ENCODE assay signal across 13 mouse cellular contexts in the genomic region with DNA sequence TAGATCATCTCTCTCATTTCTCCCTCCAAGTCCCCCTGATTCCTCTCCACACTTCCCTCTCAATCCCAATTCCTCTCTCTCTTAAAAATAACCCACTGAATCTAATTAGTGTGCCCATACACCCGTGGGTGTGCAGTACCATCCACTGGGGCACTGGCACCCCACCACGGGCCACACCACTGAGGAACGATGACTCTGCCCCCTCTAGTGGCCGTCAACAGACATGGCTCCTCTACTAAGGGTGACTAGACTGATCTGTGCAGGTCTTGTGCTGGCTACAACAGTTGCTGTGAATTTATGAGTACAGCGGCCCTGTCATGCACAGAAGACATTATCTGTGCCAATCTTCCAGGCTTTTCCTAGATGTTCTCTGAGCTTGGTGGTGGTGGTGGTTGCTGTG. TPM values are rescaled to one million over a fixed set of nuclear protein-coding genes. Genes with fewer than 3 reads are reported as not detected.
DNase-seq lines count a peak whose midpoint lies in the region; ATAC-seq and TF ChIP-seq lines count a peak whose summit lies in the region.
"Had no signal": no experiment of that assay in that cellular context is flagged by ENCODE, and none has a peak within 500 bp of the region (broad histone marks: within the 10 kb centered on the region; RNA-seq: fewer than 3 reads in every experiment).

No protein-coding gene starts in this region.

- no peak overlapping the region for H3K4me2 ChIP-seq in embryonic facial prominence, embryonic 11.5 days (ENCODE audit: low read depth, low read length)
- no peak overlapping the region for H3K4me2 ChIP-seq in lung, embryonic 14.5 days
- H3K4me2 ChIP-seq: liver, embryonic 15.5 days had no signal

- no peak for ATAC-seq in embryonic facial prominence, embryonic 11.5 days (replicated peaks; ENCODE audit: insufficient number of reproducible peaks, low FRiP score, low TSS enrichment, low read depth)
- ATAC-seq in lung, embryonic 14.5 days (ENCODE audit: insufficient read depth) = no peak
- peak; percentile 82 for ATAC-seq in megakaryocyte, adult 5-6 weeks (ENCODE audit: poor library complexity, severe bottlenecking)

- H3K4me3 ChIP-seq in embryonic facial prominence, embryonic 11.5 days (ENCODE audit: low read depth, low read length) = no peak overlapping the region
- no peak overlapping the region for H3K4me3 ChIP-seq in embryonic facial prominence, embryonic 10.5 days
- no peak overlapping the region for H3K4me3 ChIP-seq in lung, embryonic 14.5 days (ENCODE audit: low read depth, low read length)
- H3K4me3 ChIP-seq: liver, embryonic 15.5 days had no signal

- H3K36me3 ChIP-seq in embryonic facial prominence, embryonic 11.5 days (replicated peaks; ENCODE audit: control insufficient read depth, insufficient read depth, low read depth, low read length) = no peaks in the 10 kb centered on the region
- H3K36me3 ChIP-seq in embryonic facial prominence, embryonic 10.5 days (replicated peaks) = no peaks in the 10 kb centered on the region
- no peaks in the 10 kb centered on the region for H3K36me3 ChIP-seq in lung, embryonic 14.5 days (ENCODE audit: insufficient read depth)
- H3K36me3 ChIP-seq: liver, embryonic 15.5 days had no signal

- no peaks in the 10 kb centered on the region for H3K4me1 ChIP-seq in embryonic facial prominence, embryonic 11.5 days (ENCODE audit: control insufficient read depth, insufficient read depth, low read length)
- H3K4me1 ChIP-seq in embryonic facial prominence, embryonic 10.5 days = peaks cover 7% of the 10 kb centered on the region
- no peaks in the 10 kb centered on the region for H3K4me1 ChIP-seq in lung, embryonic 14.5 days (ENCODE audit: insufficient read depth)
- H3K4me1 ChIP-seq: liver, embryonic 15.5 days had no signal

- H3K9ac ChIP-seq in embryonic facial prominence, embryonic 11.5 days (replicated peaks; ENCODE audit: low read length) = no peak overlapping the region
- H3K9ac ChIP-seq in lung, embryonic 14.5 days = no peak overlapping the region
- H3K9ac ChIP-seq: liver, embryonic 15.5 days had no signal

- intact Hi-C loops in gastrocnemius, postnatal 36 days (cut with DNase I) = loop anchor here (2.0 kb wide), 1 partner anchor 54 kb away; no protein-coding TSS in a partner anchor

- no peaks in the 10 kb centered on the region for H3K9me3 ChIP-seq in embryonic facial prominence, embryonic 11.5 days (replicated peaks; ENCODE audit: control insufficient read depth, low read length)
- H3K9me3 ChIP-seq in embryonic facial prominence, embryonic 10.5 days = no peaks in the 10 kb centered on the region
- H3K9me3 ChIP-seq in lung, embryonic 14.5 days (ENCODE audit: low read depth, low read length) = no peaks in the 10 kb centered on the region
- H3K9me3 ChIP-seq: liver, embryonic 15.5 days had no signal

- peak; percentile 10 for DNase-seq in embryonic facial prominence, embryonic 11.5 days (ENCODE audit: low spot score)
- DNase-seq in embryonic facial prominence, embryonic 10.5 days (ENCODE audit: low spot score) = no peak
- peak; percentile 19 for DNase-seq in lung, embryonic 14.5 days
- no peak for DNase-seq in lung, adult 18-20 months
- DNase-seq in MEL-GATA-1-ER (ENCODE audit: extremely low read depth, low read depth) = peak; percentile 14
- DNase-seq in Muller cell, postnatal 12 days (ENCODE audit: inconsistent ontology term) = no peak
- no peak for DNase-seq in gastrocnemius, postnatal 36 days
- DNase-seq: cerebellum, adult 18-20 months; kidney, adult 18-20 months had no signal

- peak; percentile 72 for TF ChIP-seq CTCF in lung, embryonic 14.5 days (IDR thresholded peaks at IDR 0.05; ENCODE audit: low read depth)

- no peaks in the 10 kb centered on the region for H3K27me3 ChIP-seq in embryonic facial prominence, embryonic 11.5 days (ENCODE audit: control insufficient read depth, insufficient read depth, low read length)
- no peaks in the 10 kb centered on the region for H3K27me3 ChIP-seq in embryonic facial prominence, embryonic 10.5 days (replicated peaks; ENCODE audit: low read depth, poor library complexity, severe bottlenecking)
- H3K27me3 ChIP-seq in lung, embryonic 14.5 days (ENCODE audit: insufficient read depth, low read length) = no peaks in the 10 kb centered on the region
- H3K27me3 ChIP-seq: liver, embryonic 15.5 days had no signal

- 27% methylated on average over 5 of the region's 5 CpGs for WGBS in embryonic facial prominence, embryonic 11.5 days
- WGBS in embryonic facial prominence, embryonic 10.5 days = 30% methylated on average over 5 of the region's 5 CpGs
- 29% methylated on average over 5 of the region's 5 CpGs for WGBS in lung, embryonic 14.5 days

- H3K27ac ChIP-seq in embryonic facial prominence, embryonic 11.5 days (replicated peaks; ENCODE audit: low read depth, low read length) = no peak overlapping the region
- H3K27ac ChIP-seq in embryonic facial prominence, embryonic 10.5 days (replicated peaks) = no peak overlapping the region
- H3K27ac ChIP-seq in lung, embryonic 14.5 days (ENCODE audit: low read depth) = no peak overlapping the region
- H3K27ac ChIP-seq: liver, embryonic 15.5 days had no signal

RNA-seq across cellular contexts. Expression of a gene that starts 1.7 kb away (rescaled TPM):
- not detected in 2 replicates for polyA plus RNA-seq in embryonic facial prominence, embryonic 11.5 days (2014; fragmentation: Nextera tagmentation; extraction: Ambion mirVana)
- not detected in 2 replicates for polyA plus RNA-seq in embryonic facial prominence, embryonic 10.5 days (2016; fragmentation: Nextera tagmentation; extraction: Ambion mirVana)
- polyA plus RNA-seq in lung, embryonic 14.5 days (2014; fragmentation: Nextera tagmentation; extraction: Ambion mirVana) = not detected in 2 replicates
- total RNA-seq in megakaryocyte, adult 5-6 weeks (2015) = not detected in 2 replicates
- not detected in 2 replicates for total RNA-seq in megakaryocyte, adult 5-6 weeks (2017)
- not detected for total RNA-seq in gastrocnemius, postnatal 36 days (2021)
- total RNA-seq: ES-E14 had no signal
- polyA plus RNA-seq: liver, embryonic 15.5 days; neural tube, embryonic 14.5 days had no signal

RNA-seq across cellular contexts. Expression of a gene that starts 6.2 kb away (rescaled TPM):
- polyA plus RNA-seq in embryonic facial prominence, embryonic 11.5 days (2014; fragmentation: Nextera tagmentation; extraction: Ambion mirVana) = not detected in 2 replicates
- not detected in 2 replicates for polyA plus RNA-seq in embryonic facial prominence, embryonic 10.5 days (2016; fragmentation: Nextera tagmentation; extraction: Ambion mirVana)
- polyA plus RNA-seq in lung, embryonic 14.5 days (2014; fragmentation: Nextera tagmentation; extraction: Ambion mirVana) = not detected in 2 replicates
- not detected in 2 replicates for total RNA-seq in megakaryocyte, adult 5-6 weeks (2015)
- total RNA-seq in megakaryocyte, adult 5-6 weeks (2017) = not detected in 2 replicates
- total RNA-seq in gastrocnemius, postnatal 36 days (2021) = under 1 TPM in 1 of 2 experiments, not detected in 1; 0.20 TPM
- total RNA-seq: ES-E14 had no signal
- polyA plus RNA-seq: liver, embryonic 15.5 days; neural tube, embryonic 14.5 days had no signal

RNA-seq across cellular contexts. Expression of a gene that starts 11.2 kb away (rescaled TPM):
- not detected in 2 replicates for polyA plus RNA-seq in embryonic facial prominence, embryonic 11.5 days (2014; fragmentation: Nextera tagmentation; extraction: Ambion mirVana)
- not detected in 2 replicates for polyA plus RNA-seq in embryonic facial prominence, embryonic 10.5 days (2016; fragmentation: Nextera tagmentation; extraction: Ambion mirVana)
- not detected in 2 replicates for polyA plus RNA-seq in lung, embryonic 14.5 days (2014; fragmentation: Nextera tagmentation; extraction: Ambion mirVana)
- not detected in 2 replicates for total RNA-seq in megakaryocyte, adult 5-6 weeks (2015)
- not detected in 2 replicates for total RNA-seq in megakaryocyte, adult 5-6 weeks (2017)
- not detected for total RNA-seq in gastrocnemius, postnatal 36 days (2021)
- polyA plus RNA-seq: liver, embryonic 15.5 days; neural tube, embryonic 14.5 days had no signal

RNA-seq across cellular contexts. Expression of a gene that starts 17.8 kb away (rescaled TPM):
- polyA plus RNA-seq in embryonic facial prominence, embryonic 11.5 days (2014; fragmentation: Nextera tagmentation; extraction: Ambion mirVana) = 0.07 and 0.20 TPM in 2 replicates
- not detected in 2 replicates for polyA plus RNA-seq in embryonic facial prominence, embryonic 10.5 days (2016; fragmentation: Nextera tagmentation; extraction: Ambion mirVana)
- polyA plus RNA-seq in lung, embryonic 14.5 days (2014; fragmentation: Nextera tagmentation; extraction: Ambion mirVana) = not detected in 2 replicates
- not detected in 2 replicates for total RNA-seq in megakaryocyte, adult 5-6 weeks (2015)
- total RNA-seq in megakaryocyte, adult 5-6 weeks (2017) = not detected in 2 replicates
- total RNA-seq in gastrocnemius, postnatal 36 days (2021) = under 1 TPM; 0.46 to 0.67 TPM
- polyA plus RNA-seq: liver, embryonic 15.5 days had no signal

RNA-seq across cellular contexts. Expression of a gene that starts 32.7 kb away (rescaled TPM):
- polyA plus RNA-seq in embryonic facial prominence, embryonic 11.5 days (2014; fragmentation: Nextera tagmentation; extraction: Ambion mirVana) = not detected in 2 replicates
- polyA plus RNA-seq in embryonic facial prominence, embryonic 10.5 days (2016; fragmentation: Nextera tagmentation; extraction: Ambion mirVana) = not detected in 2 replicates
- polyA plus RNA-seq in lung, embryonic 14.5 days (2014; fragmentation: Nextera tagmentation; extraction: Ambion mirVana) = not detected in 2 replicates
- total RNA-seq in megakaryocyte, adult 5-6 weeks (2015) = not detected in 2 replicates
- not detected in 2 replicates for total RNA-seq in megakaryocyte, adult 5-6 weeks (2017)
- total RNA-seq in gastrocnemius, postnatal 36 days (2021) = not detected
- total RNA-seq: ES-E14 had no signal
- polyA plus RNA-seq: liver, embryonic 15.5 days; neural tube, embryonic 14.5 days had no signal

Comparison
In these comparisons a context has a peak if more than half of its experiments do, and no peak if none do; other contexts are left out.
1. DNase-seq: peak in embryonic facial prominence, embryonic 11.5 days (single experiment), lung, embryonic 14.5 days (single experiment) and MEL-GATA-1-ER (single experiment); none in embryonic facial prominence, embryonic 10.5 days (single experiment), lung, adult 18-20 months (0 of 2), Muller cell, postnatal 12 days (single experiment) and gastrocnemius, postnatal 36 days (0 of 2).